Mouse (Mus musculus) CH12.LX (cell line): ENCODE results near the gene Gm49416. TPM values are rescaled to one million over a fixed set of nuclear protein-coding genes. Genes with fewer than 3 reads are reported as not detected.
A peak's percentile ranks its signal among the peaks of the same experiment; 100 is the strongest.

ENCODE experiments used
- DNase-seq: peaks from one replicate; pipeline ENCODE4 v3.0.0-alpha.2; 2013; ENCODE audit errors: extremely low read depth
- H3K27ac ChIP-seq: 2 replicates; pipeline ENCODE4 v1.5.1; 2012; ENCODE audit warnings: low read depth, mild to moderate bottlenecking, control low read depth, moderate library complexity; ENCODE audit not compliant: insufficient read depth
- H3K27me3 ChIP-seq: replicated peaks from 2 replicates; pipeline ENCODE3; 2012; ENCODE audit warnings: inconsistent platforms
- H3K36me3 ChIP-seq, 2 experiments: replicated peaks in 1 of 2; 2 replicates each; pipeline versions ENCODE3 to v1.6.1; 2012; ENCODE audit warnings: inconsistent platforms in 1 of 2, low read length in 1 of 2, mild to moderate bottlenecking in 1 of 2, mixed read lengths in 1 of 2, moderate library complexity in 1 of 2; ENCODE audit not compliant: control insufficient read depth in 1 of 2, insufficient read depth in 1 of 2
- H3K4me1 ChIP-seq, 2 experiments: 2 replicates each; pipeline ENCODE4 v1.6.1; 2012; ENCODE audit warnings: inconsistent platforms in 1 of 2, moderate library complexity in 1 of 2; ENCODE audit not compliant: insufficient read depth in 2 of 2, control insufficient read depth in 1 of 2
- H3K4me2 ChIP-seq: 2 replicates; pipeline ENCODE4 v1.6.1; 2012; ENCODE audit warnings: low read depth, mild to moderate bottlenecking, control low read depth; ENCODE audit not compliant: poor library complexity, insufficient read depth, severe bottlenecking
- H3K4me3 ChIP-seq, 3 experiments: fragments of 150-350 bp in 1 of 3; sonication (generic) in 1 of 3; replicated peaks in 1 of 3; 2 replicates each; pipeline versions ENCODE3 to v1.5.1; 2011 to 2012; ENCODE audit warnings: low read depth in 2 of 3, low read length in 2 of 3, mild to moderate bottlenecking in 2 of 3, moderate library complexity in 2 of 3, control low read depth in 1 of 3, improper control_type of control experiment in 1 of 3, inconsistent platforms in 1 of 3, mixed read lengths in 1 of 3; ENCODE audit not compliant: poor library complexity in 1 of 3
- H3K79me2 ChIP-seq: replicated peaks from 2 replicates; pipeline ENCODE4 v1.6.1; 2012; ENCODE audit warnings: mild to moderate bottlenecking, moderate library complexity; ENCODE audit not compliant: control insufficient read depth, poor library complexity, insufficient read depth, severe bottlenecking; ENCODE audit errors: extremely low read depth
- H3K9ac ChIP-seq: 2 replicates; pipeline ENCODE4 v1.6.1; 2012; ENCODE audit warnings: low read depth, mild to moderate bottlenecking, control low read depth, moderate library complexity; ENCODE audit not compliant: insufficient read depth
- H3K9me3 ChIP-seq: replicated peaks from 2 replicates; pipeline ENCODE3; 2012; ENCODE audit warnings: low read length, inconsistent platforms, mixed read lengths
- BHLHE40 ChIP-seq: IDR thresholded peaks from 2 replicates; pipeline ENCODE4 v1.6.1; 2011; ENCODE audit warnings: mild to moderate bottlenecking, low read depth, low read length, improper control_type of control experiment
- CHD1 ChIP-seq: IDR thresholded peaks from 2 replicates; pipeline ENCODE4 v1.6.1; 2012; ENCODE audit warnings: low read depth, low read length, improper control_type of control experiment, inconsistent platforms
- CHD2 ChIP-seq: IDR thresholded peaks from 2 replicates; pipeline ENCODE4 v1.6.1; 2011; ENCODE audit warnings: low read length, improper control_type of control experiment
- CTCF ChIP-seq, 2 experiments: IDR thresholded peaks in 1 of 2; conservative IDR thresholded peaks in 1 of 2; 2 replicates each; pipeline ENCODE4 v1.5.1; 2011 to 2012; ENCODE audit warnings: low read depth in 2 of 2, low read length in 2 of 2, improper control_type of control experiment in 1 of 2, inconsistent platforms in 1 of 2, mild to moderate bottlenecking in 1 of 2, moderate library complexity in 1 of 2
- E2F4 ChIP-seq: IDR thresholded peaks from 2 replicates; pipeline ENCODE4 v1.6.1; 2011; ENCODE audit warnings: low read depth, low read length, improper control_type of control experiment; ENCODE audit not compliant: insufficient replicate concordance
- ELF1 ChIP-seq: IDR thresholded peaks from 2 replicates; pipeline ENCODE4 v1.6.1; 2014; ENCODE audit warnings: low read depth, mild to moderate bottlenecking, inconsistent platforms, low read length, improper control_type of control experiment
- EP300 ChIP-seq: IDR thresholded peaks from 2 replicates; pipeline ENCODE4 v1.6.1; 2011; ENCODE audit warnings: low read length, improper control_type of control experiment
- ETS1 ChIP-seq: conservative IDR thresholded peaks from 2 replicates; pipeline ENCODE4 v1.6.1; 2012; ENCODE audit warnings: low read depth, mild to moderate bottlenecking, inconsistent platforms, low read length, improper control_type of control experiment, moderate library complexity
- GABPA ChIP-seq: IDR thresholded peaks from 2 replicates; pipeline ENCODE4 v1.6.1; 2012; ENCODE audit warnings: low read depth, low read length, improper control_type of control experiment, inconsistent platforms; ENCODE audit not compliant: insufficient replicate concordance
- HCFC1 ChIP-seq: IDR thresholded peaks from 2 replicates; pipeline ENCODE4 v1.6.1; 2012; ENCODE audit warnings: low read depth, mild to moderate bottlenecking, inconsistent platforms, low read length, improper control_type of control experiment
- IRF4 ChIP-seq: IDR thresholded peaks from 2 replicates; pipeline ENCODE4 v1.6.1; 2014; ENCODE audit warnings: low read depth, mild to moderate bottlenecking, inconsistent platforms, low read length, improper control_type of control experiment
- JUN ChIP-seq: IDR thresholded peaks from 2 replicates; pipeline ENCODE4 v1.6.1; 2011; ENCODE audit warnings: low read depth, mild to moderate bottlenecking, low read length, improper control_type of control experiment, moderate library complexity; ENCODE audit not compliant: insufficient read depth
- JUND ChIP-seq: conservative IDR thresholded peaks from 2 replicates; pipeline ENCODE4 v1.6.1; 2011; ENCODE audit warnings: low read depth, low read length, improper control_type of control experiment
- KAT2A ChIP-seq: IDR thresholded peaks from 2 replicates; pipeline ENCODE4 v1.6.1; 2012; ENCODE audit warnings: low read length, improper control_type of control experiment, inconsistent platforms; ENCODE audit not compliant: insufficient replicate concordance
- MAFK ChIP-seq: IDR thresholded peaks from 2 replicates; pipeline ENCODE4 v1.6.1; 2011; ENCODE audit warnings: low read length, improper control_type of control experiment; ENCODE audit not compliant: insufficient replicate concordance
- MAX ChIP-seq: IDR thresholded peaks from 2 replicates; pipeline ENCODE4 v1.6.1; 2011; ENCODE audit warnings: low read length, improper control_type of control experiment
- MAZ ChIP-seq: IDR thresholded peaks from 2 replicates; pipeline ENCODE4 v1.6.1; 2012; ENCODE audit warnings: low read depth, mild to moderate bottlenecking, inconsistent platforms, low read length, improper control_type of control experiment, moderate library complexity
- MEF2A ChIP-seq: IDR thresholded peaks from 2 replicates; pipeline ENCODE4 v1.6.1; 2014; ENCODE audit warnings: low read depth, mild to moderate bottlenecking, inconsistent platforms, low read length, improper control_type of control experiment, borderline replicate concordance
- MXI1 ChIP-seq: IDR thresholded peaks from 2 replicates; pipeline ENCODE4 v1.6.1; 2011; ENCODE audit warnings: mild to moderate bottlenecking, low read depth, low read length, improper control_type of control experiment
- MYC ChIP-seq: IDR thresholded peaks from 2 replicates; pipeline ENCODE4 v1.6.1; 2011; ENCODE audit warnings: low read depth, mild to moderate bottlenecking, improper control_type of control experiment, low read length
- NELFE ChIP-seq: IDR thresholded peaks from 2 replicates; pipeline ENCODE4 v1.6.1; 2011; ENCODE audit warnings: low read depth, low read length, improper control_type of control experiment
- NRF1 ChIP-seq: IDR thresholded peaks from 2 replicates; pipeline ENCODE4 v1.6.1; 2014; ENCODE audit warnings: low read depth, mild to moderate bottlenecking, inconsistent platforms, low read length, improper control_type of control experiment, moderate library complexity
- PAX5 ChIP-seq: IDR thresholded peaks from 2 replicates; pipeline ENCODE4 v1.6.1; 2012; ENCODE audit warnings: low read length, inconsistent platforms, mixed read lengths
- POLR2A ChIP-seq: IDR thresholded peaks from 2 replicates; pipeline ENCODE4 v1.6.1; 2011; ENCODE audit warnings: low read depth, mild to moderate bottlenecking, improper control_type of control experiment, low read length
- POLR2AphosphoS2 ChIP-seq: IDR thresholded peaks from 2 replicates; pipeline ENCODE4 v1.6.1; 2011; ENCODE audit warnings: low read depth, low read length, improper control_type of control experiment
- RAD21 ChIP-seq: IDR thresholded peaks from 2 replicates; pipeline ENCODE4 v1.6.1; 2011; ENCODE audit warnings: low read depth, mild to moderate bottlenecking, low read length, improper control_type of control experiment, moderate library complexity
- RCOR1 ChIP-seq: conservative IDR thresholded peaks from 2 replicates; pipeline ENCODE4 v1.6.1; 2012; ENCODE audit warnings: low read depth, mild to moderate bottlenecking, inconsistent platforms, low read length, improper control_type of control experiment
- SIN3A ChIP-seq: IDR thresholded peaks from 2 replicates; pipeline ENCODE4 v1.6.1; 2012; ENCODE audit warnings: low read length, improper control_type of control experiment, inconsistent platforms
- SMC3 ChIP-seq: IDR thresholded peaks from 2 replicates; pipeline ENCODE4 v1.6.1; 2011; ENCODE audit warnings: low read depth, low read length, improper control_type of control experiment
- TBP ChIP-seq: conservative IDR thresholded peaks from 2 replicates; pipeline ENCODE4 v1.6.1; 2011; ENCODE audit warnings: low read depth, low read length, improper control_type of control experiment
- TCF12 ChIP-seq: IDR thresholded peaks from 2 replicates; pipeline ENCODE4 v1.6.1; 2014; ENCODE audit warnings: low read depth, mild to moderate bottlenecking, inconsistent platforms, low read length, improper control_type of control experiment
- UBTF ChIP-seq: IDR thresholded peaks from 2 replicates; pipeline ENCODE4 v1.6.1; 2012; ENCODE audit warnings: low read depth, mild to moderate bottlenecking, inconsistent platforms, low read length, improper control_type of control experiment, moderate library complexity
- USF1 ChIP-seq: IDR thresholded peaks from 2 replicates; pipeline ENCODE4 v1.6.1; 2014; ENCODE audit warnings: low read depth, mild to moderate bottlenecking, inconsistent platforms, low read length, improper control_type of control experiment
- USF2 ChIP-seq: conservative IDR thresholded peaks from 2 replicates; pipeline ENCODE4 v1.6.1; 2011; ENCODE audit warnings: low read depth, low read length, improper control_type of control experiment
- ZC3H11A ChIP-seq: IDR thresholded peaks from 2 replicates; pipeline ENCODE4 v1.6.1; 2012; ENCODE audit warnings: low read depth, mild to moderate bottlenecking, inconsistent platforms, low read length, improper control_type of control experiment
- ZKSCAN1 ChIP-seq: IDR thresholded peaks from 2 replicates; pipeline ENCODE4 v1.6.1; 2012; ENCODE audit warnings: low read depth, inconsistent platforms, low read length, improper control_type of control experiment, borderline replicate concordance
- ZMIZ1 ChIP-seq: IDR thresholded peaks from 2 replicates; pipeline ENCODE4 v1.6.1; 2012; ENCODE audit warnings: low read depth, mild to moderate bottlenecking, inconsistent platforms, low read length, improper control_type of control experiment
- ZNF384 ChIP-seq: IDR thresholded peaks from 2 replicates; pipeline ENCODE4 v1.6.1; 2012; ENCODE audit warnings: low read depth, low read length, improper control_type of control experiment, inconsistent platforms
- dilution Hi-C: fragments of 300-500 bp; cut with MboI; formaldehyde crosslinking; loops from 2 replicates; pipeline ENCODE4 v1.14.3; 2020; ENCODE audit warnings: low sequenced_read_pairs; ENCODE audit not compliant: extremely low pct_unique_long_range_greater_than_20kb, extremely low pct_ligation_motif_present
- in situ Hi-C: fragments of 300-500 bp; cut with MboI; formaldehyde crosslinking; loops from 3 replicates; pipeline ENCODE4 v1.14.3; 2019; ENCODE audit warnings: low sequenced_read_pairs, low pct_ligation_motif_present, low pct_unique_long_range_greater_than_20kb, mixed read lengths
- polyA plus RNA-seq: library from polyadenylated mRNA; unstranded; fragments of >175 nt; gene quantifications from 2 replicates; pipeline ENCODE4 v1.2.1, GENCODE M21; 2012; ENCODE audit warnings: low read depth; ENCODE audit not compliant: insufficient read length
- total RNA-seq, 2 experiments: library from RNA; depleted of rRNA; stranded (reverse); fragments of 300-350 nt in 1 of 2; fragments of >200 nt in 1 of 2; gene quantifications; 2 replicates each; pipeline ENCODE4 v1.2.3; 2012 to 2014

Gm49416 gene
- total and polyA plus RNA-seq, 3 experiments: 11.1 TPM; not detected in 2

DNA sequence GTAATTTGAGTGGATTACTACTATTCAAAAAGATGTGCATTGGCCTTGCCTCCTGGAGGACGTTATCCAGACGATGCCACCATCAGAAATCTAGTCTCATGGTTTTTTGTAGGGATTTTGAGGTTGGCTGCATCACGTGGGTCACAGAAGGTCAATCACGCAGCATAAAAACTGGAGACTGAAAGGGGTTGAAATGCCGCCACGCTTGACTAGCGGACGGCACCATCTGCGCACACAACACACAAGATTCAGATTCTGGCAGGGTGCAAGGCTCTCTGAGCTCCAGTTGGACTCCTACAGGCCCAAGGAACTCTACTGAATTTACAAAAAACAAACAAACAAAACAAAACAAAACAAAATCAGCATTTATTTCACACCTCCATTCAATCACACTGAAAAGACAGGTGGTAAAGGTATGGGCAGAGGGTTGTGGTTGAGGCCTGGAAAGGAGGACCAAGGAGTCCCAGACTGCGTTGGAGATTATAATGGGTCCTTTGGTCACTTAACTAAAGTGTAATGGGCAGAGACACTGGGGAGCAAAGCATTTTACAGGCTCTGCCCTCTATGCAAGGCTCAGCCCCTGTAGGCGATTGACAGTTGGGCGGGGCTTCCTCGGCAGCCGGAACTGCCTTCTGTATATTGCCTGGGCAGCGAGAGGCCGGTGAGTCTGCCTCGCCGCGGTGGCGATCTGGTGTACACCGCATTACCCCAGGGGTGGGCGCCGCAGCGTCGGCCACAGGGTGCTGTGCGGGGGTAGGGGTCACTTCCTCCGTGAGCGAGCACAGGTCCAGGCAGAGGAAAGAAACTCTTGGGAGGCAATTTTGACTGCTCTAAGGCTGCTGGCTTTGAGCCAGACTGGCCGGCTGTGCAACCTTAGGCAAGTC is 48.6 kb upstream of the Gm49416 start:
- peak overlapping the region; percentile 75 for H3K9ac ChIP-seq
- dilution Hi-C loops (no loop called here), in situ Hi-C loops (loop anchor here (25.0 kb wide), 1 partner anchor 1022 kb away; no protein-coding TSS in a partner anchor)
- H3K4me2 ChIP-seq: peak overlapping the region; percentile 96
- peak overlapping the region; percentile 62 for H3K27ac ChIP-seq
- peaks cover 11 to 45% of the 10 kb centered on the region in 2 experiments for H3K4me1 ChIP-seq
- no peaks in the 10 kb centered on the region for H3K27me3 ChIP-seq
- H3K4me3 ChIP-seq: peak overlapping the region; percentile 54 to 81 (median 65)
- peaks cover 15 to 51% of the 10 kb centered on the region in 2 experiments for H3K36me3 ChIP-seq
- H3K9me3 ChIP-seq: no peaks in the 10 kb centered on the region
- H3K79me2 ChIP-seq: peaks cover 20% of the 10 kb centered on the region
- peak; percentile 55 for DNase-seq
- TF ChIP-seq ZKSCAN1 (no peak), ZMIZ1 (0 out of 2 replicates have a peak, but pooled peaks have one; percentile 49), UBTF (no peak), MAZ (no peak), ELF1 (peak; percentile 80), JUN (no peak), TCF12 (no peak), RAD21 (no peak), POLR2A (peak; percentile 78), JUND (no peak), PAX5 (no peak), SMC3 (0 out of 2 replicates have a peak, but pooled peaks have one; percentile 2), SIN3A (peak; percentile 94), USF1 (peak; percentile 55), ZC3H11A (no peak), GABPA (no peak), KAT2A (0 out of 2 replicates have a peak, but pooled peaks have one; percentile 8), IRF4 (no peak), CHD1 (0 out of 2 replicates have a peak, but pooled peaks have one; percentile 61), BHLHE40 (peak; percentile 43), CHD2 (no peak), NELFE (peak; percentile 59), NRF1 (no peak), ETS1 (no peak), CTCF (conservative IDR thresholded peaks at IDR 0.05 in 1 of 2, IDR thresholded peaks at IDR 0.05 in 1 of 2; ENCODE audit: low read depth in 2 of 2, low read length in 2 of 2) (no peak), E2F4 (no peak), POLR2AphosphoS2 (0 out of 2 replicates have a peak, but pooled peaks have one; percentile 75), RCOR1 (no peak), MYC (peak; percentile 45; the same call in 1 of the 2 replicates), MEF2A (peak; percentile 24; the same call in 1 of the 2 replicates), TBP (peak; percentile 69), HCFC1 (peak; percentile 27; the same call in 1 of the 2 replicates), ZNF384 (no peak), MAX (no peak; the same call in 1 of the 2 replicates), EP300 (no peak), MXI1 (peak; percentile 53; the same call in 1 of the 2 replicates), MAFK (no peak), USF2 (peak; percentile 61)
